Mouse (Mus musculus): Measurements from ENCODE around the gene Ppm1h. TPM values are rescaled to one million over a fixed set of nuclear protein-coding genes. Genes with fewer than 3 reads are reported as not detected.

The Ppm1h gene
- polyA plus RNA-seq, 1 experiment from 2014 or later, result 6.5 TPM

DNA sequence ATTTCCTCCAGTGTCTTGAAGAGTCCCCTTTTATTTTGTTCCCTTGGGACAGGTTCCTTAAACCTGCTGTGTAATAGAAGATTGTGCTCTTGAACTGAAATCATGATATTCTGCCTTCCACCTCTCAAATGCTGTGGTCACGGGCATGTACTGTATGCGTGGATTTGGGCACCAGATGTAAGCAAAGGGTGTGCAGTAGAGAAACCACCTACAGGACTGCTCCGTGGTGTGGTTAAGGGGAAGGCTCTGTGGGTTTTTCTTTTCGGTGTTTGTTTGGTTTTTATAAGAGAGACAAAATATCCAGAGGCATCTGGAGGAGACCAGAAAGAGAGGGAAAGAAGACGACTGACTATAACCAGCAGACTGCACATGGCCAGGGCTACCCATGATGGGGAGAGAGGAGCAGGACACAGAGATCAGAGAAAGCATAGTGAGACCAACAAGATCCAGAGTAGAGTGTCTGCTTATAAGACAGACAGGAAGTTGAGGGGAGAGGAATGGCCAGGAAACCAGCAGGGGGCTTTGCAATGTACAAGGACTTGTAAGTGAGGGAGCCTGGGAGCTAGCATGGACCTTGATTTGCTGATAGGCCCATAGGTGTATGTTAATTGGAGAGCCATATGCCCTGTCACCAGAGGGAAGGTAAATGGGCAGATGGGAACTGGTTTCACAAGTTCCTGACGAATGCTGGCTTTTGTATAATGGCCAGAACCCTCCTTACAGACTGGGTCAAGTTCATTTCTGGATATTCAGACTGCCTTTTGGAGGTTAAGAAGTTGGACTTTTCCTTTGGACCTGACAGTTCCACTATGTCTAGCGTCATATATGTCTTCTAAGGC lies 82.1 kb downstream of the Ppm1h start:
- Histone ChIP-seq H3K27ac (no peak overlapping the region), H3K4me1 (peaks cover 2% of the 10 kb centered on the region; the same call in 1 of the 2 replicates), H3K27me3 (no peaks in the 10 kb centered on the region), H3K9me3 (replicated peaks) (no peaks in the 10 kb centered on the region), H3K4me2 (no peak overlapping the region), H3K4me3 (no peak overlapping the region), H3K9ac (no peak overlapping the region), H3K36me3 (ENCODE audit: poor library complexity, severe bottlenecking) (no peaks in the 10 kb centered on the region)
- no peak for ATAC-seq
- 88% methylated on average over 7 of the region's 7 CpGs for WGBS

DNA sequence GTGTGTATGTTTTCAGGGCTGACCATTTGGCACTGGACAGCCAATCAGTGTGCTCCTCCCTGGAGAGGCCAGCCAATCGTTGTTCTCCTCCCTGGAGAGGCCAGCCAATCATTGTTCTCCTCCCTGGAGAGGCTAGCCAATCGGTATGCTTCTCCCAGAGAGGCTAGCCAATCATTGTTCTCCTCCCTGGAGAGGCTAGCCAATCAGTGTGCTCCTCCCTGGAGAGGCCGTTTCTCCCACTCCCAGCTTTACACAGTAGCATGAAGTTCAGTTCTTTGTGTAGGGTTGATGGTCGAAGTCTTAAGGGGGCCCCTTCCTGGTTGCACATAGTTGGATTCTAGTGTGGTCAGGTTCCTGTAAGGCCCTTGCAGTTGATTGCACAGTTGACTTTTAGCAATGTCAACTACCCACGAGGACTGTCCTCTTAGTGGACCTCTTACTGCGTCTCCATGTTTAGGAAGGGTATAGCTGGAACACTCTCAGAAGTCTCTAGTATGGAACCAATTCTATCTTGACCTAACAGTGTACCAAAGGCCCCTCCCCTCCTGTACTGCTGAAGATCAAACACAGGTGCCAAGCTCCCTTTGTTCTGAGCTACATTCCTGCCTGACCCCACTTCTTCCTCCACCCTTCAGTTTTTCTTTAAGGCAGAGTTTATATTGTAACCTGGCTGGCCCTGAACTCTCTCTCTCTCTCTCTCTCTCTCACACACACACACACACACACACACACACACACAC lies 84.4 kb downstream of the Ppm1h start:
- H3K27ac ChIP-seq, result no peak overlapping the region
- H3K4me3 ChIP-seq, result no peak overlapping the region
- H3K4me2 ChIP-seq, result no peak overlapping the region
- H3K4me1 ChIP-seq, result no peaks in the 10 kb centered on the region
- WGBS, result 89% methylated on average over 6 of the region's 6 CpGs
- ATAC-seq, result no peak
- no peaks in the 10 kb centered on the region for H3K36me3 ChIP-seq (ENCODE audit: poor library complexity, severe bottlenecking)
- H3K27me3 ChIP-seq, result no peaks in the 10 kb centered on the region
- no peaks in the 10 kb centered on the region for H3K9me3 ChIP-seq (replicated peaks)
- H3K9ac ChIP-seq, result no peak overlapping the region

DNA sequence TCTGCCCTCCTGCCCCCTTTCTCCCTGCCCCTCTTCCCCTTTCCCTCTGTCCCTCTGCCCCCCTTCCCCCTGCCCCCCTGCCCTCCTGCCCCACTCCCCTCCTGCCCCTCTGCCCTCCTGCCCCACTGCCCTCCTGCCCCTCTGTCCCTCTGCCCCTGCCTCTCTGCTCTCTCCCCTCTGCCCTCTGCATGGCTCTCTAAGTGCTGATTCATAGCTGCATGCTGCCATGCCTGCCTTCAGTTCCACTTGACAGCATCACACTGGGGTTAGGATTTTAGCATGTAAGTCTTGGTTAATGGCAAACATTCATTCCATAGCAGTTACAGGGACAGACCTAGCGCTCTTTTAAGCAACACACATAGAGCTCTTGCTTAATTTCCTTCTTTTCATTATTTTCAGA lies 85.0 kb downstream of the Ppm1h start:
- H3K36me3 ChIP-seq (ENCODE audit: poor library complexity, severe bottlenecking), result no peaks in the 10 kb centered on the region
- no peak overlapping the region for H3K4me3 ChIP-seq
- whole genome bisulfite sequencing, result 76% methylated on average over 1 of the region's 1 CpGs
- no peaks in the 10 kb centered on the region for H3K27me3 ChIP-seq
- no peak overlapping the region for H3K27ac ChIP-seq
- ATAC-seq, result no peak
- H3K9me3 ChIP-seq (replicated peaks), result no peaks in the 10 kb centered on the region
- H3K4me2 ChIP-seq, result no peak overlapping the region
- no peaks in the 10 kb centered on the region for H3K4me1 ChIP-seq
- H3K9ac ChIP-seq, result no peak overlapping the region

DNA sequence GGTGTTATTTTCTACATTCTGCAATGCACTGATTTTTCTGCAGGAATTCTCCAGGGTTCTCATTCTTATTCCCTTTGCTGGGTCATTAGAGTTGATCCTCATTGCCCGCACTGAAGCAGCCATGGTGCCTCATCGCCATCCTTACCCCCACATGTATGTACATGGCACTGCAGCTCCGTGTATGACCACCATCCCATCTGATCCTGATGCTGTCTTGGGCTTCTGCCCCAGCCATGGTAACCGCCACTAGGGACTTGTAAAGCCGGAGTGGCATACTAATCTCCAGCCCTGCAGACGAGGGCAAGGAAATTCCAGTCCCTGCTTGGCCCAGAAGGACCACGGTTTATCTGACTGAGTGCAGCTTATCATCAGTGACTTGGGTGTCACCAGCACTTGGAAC lies 86.1 kb downstream of the Ppm1h start:
- 64% methylated on average over 7 of the region's 7 CpGs for WGBS
- no peak for ATAC-seq

DNA sequence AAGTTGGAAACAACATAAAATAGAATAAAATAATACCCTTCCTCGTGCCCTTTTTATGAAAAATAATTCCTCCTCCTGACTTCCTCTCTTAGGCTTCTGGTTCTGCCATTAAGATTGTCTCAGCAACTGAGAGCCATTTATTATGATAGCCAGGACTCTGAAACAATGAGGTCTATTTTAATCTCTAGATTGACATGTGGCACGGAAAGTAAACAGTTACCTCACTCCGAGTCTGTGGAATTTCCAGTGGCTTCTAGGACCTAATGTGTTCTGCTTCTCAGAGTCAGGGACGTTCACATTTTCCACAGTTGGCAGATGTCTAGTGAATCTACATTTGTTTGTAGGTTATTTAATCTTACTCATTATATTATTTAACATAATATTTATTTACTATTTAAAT lies 87.0 kb downstream of the Ppm1h start:
- no peak for ATAC-seq
- H3K36me3 ChIP-seq (ENCODE audit: poor library complexity, severe bottlenecking), result no peaks in the 10 kb centered on the region
- no peak overlapping the region for H3K27ac ChIP-seq
- 45% methylated on average over 4 of the region's 4 CpGs for WGBS
- H3K9ac ChIP-seq, result no peak overlapping the region
- no peaks in the 10 kb centered on the region for H3K9me3 ChIP-seq (replicated peaks)
- H3K4me1 ChIP-seq, result no peaks in the 10 kb centered on the region
- H3K4me3 ChIP-seq, result no peak overlapping the region
- no peaks in the 10 kb centered on the region for H3K27me3 ChIP-seq
- no peak overlapping the region for H3K4me2 ChIP-seq

More for the DNA sequence above, 86.1 kb downstream of the Ppm1h start:
- H3K27ac ChIP-seq, result no peak overlapping the region
- H3K36me3 ChIP-seq (ENCODE audit: poor library complexity, severe bottlenecking), result no peaks in the 10 kb centered on the region
- no peak overlapping the region for H3K4me3 ChIP-seq
- no peaks in the 10 kb centered on the region for H3K4me1 ChIP-seq
- H3K9ac ChIP-seq, result no peak overlapping the region
- no peaks in the 10 kb centered on the region for H3K27me3 ChIP-seq
- H3K4me2 ChIP-seq, result no peak overlapping the region
- H3K9me3 ChIP-seq (replicated peaks), result no peaks in the 10 kb centered on the region

DNA sequence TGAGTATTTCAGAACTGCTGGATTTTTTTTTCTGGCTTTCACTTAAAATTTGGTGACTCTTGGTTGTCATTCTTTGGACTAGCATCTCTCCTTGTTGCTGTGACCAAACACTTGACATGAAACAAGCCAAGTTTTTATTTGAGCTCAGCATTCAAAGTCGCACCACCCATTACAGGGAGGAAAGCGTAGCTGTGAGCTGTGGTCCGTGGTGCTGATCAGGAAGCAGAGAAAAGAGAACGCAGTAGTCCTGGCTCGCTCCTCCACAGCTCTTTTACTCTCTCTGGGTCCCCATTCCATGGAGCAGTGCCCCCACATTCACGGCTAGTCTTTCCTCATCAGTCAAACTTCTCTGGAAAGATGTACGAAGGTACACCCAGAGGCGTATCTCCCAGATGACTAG lies 87.4 kb downstream of the Ppm1h start:
- WGBS, result 58% methylated on average over 8 of the region's 8 CpGs
- Histone ChIP-seq H3K36me3 (ENCODE audit: poor library complexity, severe bottlenecking) (no peaks in the 10 kb centered on the region), H3K27me3 (no peaks in the 10 kb centered on the region), H3K9me3 (replicated peaks) (no peaks in the 10 kb centered on the region), H3K4me2 (no peak overlapping the region), H3K4me3 (no peak overlapping the region), H3K4me1 (no peaks in the 10 kb centered on the region), H3K9ac (no peak overlapping the region), H3K27ac (no peak overlapping the region)
- ATAC-seq, result no peak

DNA sequence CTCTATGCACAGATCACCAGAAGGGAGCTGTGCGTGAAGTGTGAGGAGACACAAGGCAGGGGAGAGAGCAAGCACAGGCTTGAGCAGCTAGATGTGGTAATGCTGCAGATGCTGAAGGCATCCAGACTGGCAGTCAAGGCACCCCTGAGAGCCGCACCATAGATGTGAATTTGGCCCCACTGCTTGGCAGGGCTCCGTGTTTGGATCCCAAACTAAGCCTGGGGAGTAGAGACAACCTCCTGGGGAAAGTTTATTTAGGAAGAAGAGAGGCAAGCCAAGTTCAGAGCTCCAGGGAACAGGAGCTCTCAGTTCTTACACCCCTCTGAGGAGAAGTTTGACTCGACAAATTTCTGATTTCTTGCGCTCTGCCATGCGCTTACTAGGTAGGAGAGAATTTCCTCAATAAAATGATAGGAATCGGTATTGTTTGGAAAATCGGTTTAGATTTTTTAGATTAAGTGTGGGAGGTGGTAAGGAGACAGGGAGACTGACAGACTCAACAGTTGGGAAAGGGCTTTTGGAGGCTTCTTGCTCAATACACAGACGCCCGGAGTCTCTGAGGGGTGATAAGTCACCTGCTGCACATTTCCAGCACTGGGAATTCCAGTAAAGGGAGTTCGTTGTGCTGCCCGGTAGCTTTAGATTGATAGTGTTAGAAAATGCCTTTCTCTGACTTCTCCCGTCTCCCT lies 89.8 kb downstream of the Ppm1h start:
- H3K9me3 ChIP-seq (replicated peaks), result no peaks in the 10 kb centered on the region
- no peaks in the 10 kb centered on the region for H3K4me1 ChIP-seq
- no peak overlapping the region for H3K9ac ChIP-seq
- no peaks in the 10 kb centered on the region for H3K36me3 ChIP-seq (ENCODE audit: poor library complexity, severe bottlenecking)
- WGBS, result 86% methylated on average over 13 of the region's 13 CpGs
- no peak for ATAC-seq
- no peak overlapping the region for H3K27ac ChIP-seq
- H3K4me2 ChIP-seq, result no peak overlapping the region
- no peaks in the 10 kb centered on the region for H3K27me3 ChIP-seq
- no peak overlapping the region for H3K4me3 ChIP-seq

DNA sequence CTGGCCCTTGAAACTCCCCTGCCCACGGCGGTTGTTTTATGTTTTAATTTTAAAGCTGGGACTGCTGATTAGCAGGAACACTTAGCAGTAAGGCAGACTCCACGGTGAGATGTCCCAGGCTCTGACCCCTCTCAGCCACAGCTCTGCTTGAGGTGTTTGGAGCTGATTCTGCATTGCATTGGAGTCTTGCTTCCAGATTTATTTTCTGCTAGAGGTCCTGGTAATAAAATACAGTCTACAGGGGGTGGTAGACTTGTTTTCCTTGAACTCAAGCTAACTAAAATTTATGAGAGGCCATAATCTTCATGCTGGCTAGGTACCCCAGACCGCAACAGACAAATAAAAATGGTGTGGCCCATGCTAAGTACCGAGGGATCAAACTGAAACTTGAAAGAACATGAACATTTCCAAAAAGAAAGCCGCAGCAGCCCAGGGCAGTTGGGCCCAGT lies 90.4 kb downstream of the Ppm1h start:
- no peaks in the 10 kb centered on the region for H3K36me3 ChIP-seq (ENCODE audit: poor library complexity, severe bottlenecking)
- H3K9ac ChIP-seq, result no peak overlapping the region
- no peak overlapping the region for H3K27ac ChIP-seq
- H3K9me3 ChIP-seq (replicated peaks), result no peaks in the 10 kb centered on the region
- H3K4me3 ChIP-seq, result no peak overlapping the region
- no peaks in the 10 kb centered on the region for H3K27me3 ChIP-seq
- H3K4me1 ChIP-seq, result no peaks in the 10 kb centered on the region
- H3K4me2 ChIP-seq, result no peak overlapping the region
- no peak for ATAC-seq
- 81% methylated on average over 6 of the region's 6 CpGs for WGBS

DNA sequence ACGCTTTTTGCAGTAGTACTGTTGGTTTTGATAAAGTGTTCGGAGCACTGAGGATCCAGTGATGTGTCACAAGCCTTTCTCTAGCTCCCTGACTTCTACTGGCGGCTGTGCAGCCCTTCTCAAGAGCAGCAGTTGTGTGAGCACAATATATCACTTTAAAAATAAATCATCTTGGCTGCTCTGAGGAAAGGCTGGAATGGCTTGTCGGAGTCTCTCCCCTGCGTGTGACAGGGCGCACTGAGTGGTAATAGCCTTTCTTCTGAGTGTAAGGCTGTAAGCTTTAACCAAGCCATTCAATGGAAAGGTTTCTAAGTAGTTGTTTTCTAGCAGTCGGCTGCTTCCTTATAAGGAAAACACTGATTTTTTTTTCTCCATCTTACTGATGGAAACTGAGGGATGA lies 91.8 kb downstream of the Ppm1h start:
- 80% methylated on average over 7 of the region's 7 CpGs for WGBS
- Histone ChIP-seq H3K9me3 (replicated peaks) (no peaks in the 10 kb centered on the region), H3K4me1 (no peaks in the 10 kb centered on the region), H3K4me2 (no peak overlapping the region), H3K27me3 (no peaks in the 10 kb centered on the region), H3K9ac (no peak overlapping the region), H3K36me3 (ENCODE audit: poor library complexity, severe bottlenecking) (no peaks in the 10 kb centered on the region), H3K27ac (no peak overlapping the region), H3K4me3 (no peak overlapping the region)
- ATAC-seq, result no peak

DNA sequence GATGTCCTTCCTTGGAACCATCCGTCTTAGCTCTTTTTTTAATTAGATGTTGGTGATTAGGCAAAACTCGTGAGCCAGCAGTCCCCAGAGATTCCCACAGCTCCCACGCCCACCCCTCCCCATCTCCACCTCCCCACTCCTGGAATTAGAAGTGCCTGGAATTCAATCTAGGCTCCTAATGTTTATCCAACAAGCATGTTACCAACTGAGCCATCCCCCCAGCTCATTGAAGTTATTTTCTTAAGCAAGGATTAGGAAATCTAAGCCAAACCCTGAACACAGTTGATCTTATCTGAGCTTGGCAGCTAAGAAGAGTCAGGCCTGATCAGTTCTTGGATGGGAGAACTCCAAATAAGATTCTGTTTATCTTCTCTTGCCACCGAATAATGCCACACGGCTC lies 92.4 kb downstream of the Ppm1h start:
- Histone ChIP-seq H3K4me3 (no peak overlapping the region), H3K36me3 (ENCODE audit: poor library complexity, severe bottlenecking) (no peaks in the 10 kb centered on the region), H3K9ac (no peak overlapping the region), H3K9me3 (replicated peaks) (no peaks in the 10 kb centered on the region), H3K27me3 (no peaks in the 10 kb centered on the region), H3K4me2 (no peak overlapping the region), H3K4me1 (no peaks in the 10 kb centered on the region), H3K27ac (no peak overlapping the region)
- ATAC-seq, result no peak
- WGBS, result 63% methylated on average over 5 of the region's 5 CpGs

DNA sequence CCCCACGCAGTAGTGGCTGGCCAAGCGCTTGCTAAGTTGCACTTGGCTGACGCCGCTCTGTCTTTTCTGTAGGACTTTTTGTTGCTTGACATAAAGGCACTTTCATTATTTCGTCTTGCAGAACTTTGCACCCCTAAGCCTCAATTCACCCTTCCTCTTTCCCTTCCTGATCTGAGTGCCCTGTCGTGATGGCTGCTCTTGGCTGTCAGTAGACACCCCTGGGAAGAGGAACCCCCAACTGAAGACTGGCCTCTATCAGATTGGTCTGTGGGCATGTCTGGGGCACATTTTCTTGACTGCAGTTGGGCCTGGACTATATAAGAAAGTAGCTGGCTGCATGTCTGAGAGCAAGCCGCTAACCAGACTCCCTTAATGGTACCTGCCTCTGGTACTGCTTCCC lies 95.6 kb downstream of the Ppm1h start:
- WGBS, result 81% methylated on average over 7 of the region's 7 CpGs
- no peaks in the 10 kb centered on the region for H3K36me3 ChIP-seq (ENCODE audit: poor library complexity, severe bottlenecking)
- H3K27ac ChIP-seq, result no peak overlapping the region
- H3K27me3 ChIP-seq, result no peaks in the 10 kb centered on the region
- H3K4me3 ChIP-seq, result no peak overlapping the region
- H3K9ac ChIP-seq, result no peak overlapping the region
- no peaks in the 10 kb centered on the region for H3K4me1 ChIP-seq
- no peak overlapping the region for H3K4me2 ChIP-seq
- no peak for ATAC-seq
- H3K9me3 ChIP-seq (replicated peaks), result no peaks in the 10 kb centered on the region

DNA sequence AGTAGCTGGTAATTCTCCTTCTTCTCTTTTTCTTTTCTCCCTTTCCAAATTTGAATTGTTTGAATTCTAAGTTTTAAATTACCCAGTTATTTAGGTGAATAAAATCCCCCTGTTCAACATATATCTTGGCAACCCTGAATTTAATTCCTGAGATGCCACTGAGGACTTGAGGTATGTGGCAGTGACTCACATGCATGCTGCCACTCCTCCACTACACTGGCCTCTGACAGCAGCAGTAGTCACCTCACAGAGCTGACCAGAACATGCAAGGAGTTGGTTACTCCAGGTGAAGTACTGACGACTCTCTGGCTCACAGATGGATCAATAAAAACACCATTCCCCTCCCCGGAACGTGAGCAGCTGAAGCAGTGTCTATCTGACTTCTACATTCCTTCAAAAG lies 98.9 kb downstream of the Ppm1h start:
- Histone ChIP-seq H3K36me3 (ENCODE audit: poor library complexity, severe bottlenecking) (no peaks in the 10 kb centered on the region), H3K4me1 (no peaks in the 10 kb centered on the region; the same call in 1 of the 2 replicates), H3K9me3 (replicated peaks) (no peaks in the 10 kb centered on the region), H3K4me2 (no peak overlapping the region), H3K27me3 (no peaks in the 10 kb centered on the region), H3K4me3 (no peak overlapping the region), H3K27ac (no peak overlapping the region), H3K9ac (no peak overlapping the region)
- ATAC-seq, result no peak
- WGBS, result 78% methylated on average over 3 of the region's 3 CpGs
